Mouse (Mus musculus) Patski (cell line): ENCODE results near the gene Il17re. TPM values are rescaled to one million over a fixed set of nuclear protein-coding genes. Genes with fewer than 3 reads are reported as not detected.

Experiments
- ATAC-seq: fragments of 100-300 bp; one replicate; pipeline ENCODE4 v1.8.0; 2021
- CTCF ChIA-PET: fragments of 350-600 bp; sonication (Branson Sonifier 250); formaldehyde crosslinking; loops from one replicate; lab custom pipeline; 2022; ENCODE audit warnings: inconsistent platforms; lab: Charles Lee
- POLR2A ChIA-PET: fragments of 350-600 bp; sonication (Branson Sonifier 250); formaldehyde crosslinking; loops from one replicate; lab custom pipeline; 2022; ENCODE audit warnings: antibody characterized with exemption, inconsistent platforms; lab: Charles Lee
- DNase-seq: peaks from one replicate; pipeline ENCODE4 v3.0.0-alpha.2; 2011; ENCODE audit warnings: low read depth, low spot score
- H3K27me3 ChIP-seq: fragments of 371-371 bp; one replicate; pipeline ENCODE4 v1.5.1; 2021
- CTCF ChIP-seq: fragments of 100-300 bp; IDR thresholded peaks from one replicate; pipeline ENCODE4 v1.5.1; 2021
- in situ Hi-C: fragments of 300-500 bp; cut with MboI; formaldehyde crosslinking; loops from 3 replicates; pipeline ENCODE4 v1.11.1; 2018; ENCODE audit warnings: low pct_unique_long_range_greater_than_20kb, mixed read lengths
- polyA plus RNA-seq: library from polyadenylated mRNA; unstranded; gene quantifications from one replicate; pipeline ENCODE4 v1.2.3, GENCODE M21; 2021

The Il17re gene
- polyA plus RNA-seq, 1 experiment from 2014 or later: 1.7 TPM

DNA sequence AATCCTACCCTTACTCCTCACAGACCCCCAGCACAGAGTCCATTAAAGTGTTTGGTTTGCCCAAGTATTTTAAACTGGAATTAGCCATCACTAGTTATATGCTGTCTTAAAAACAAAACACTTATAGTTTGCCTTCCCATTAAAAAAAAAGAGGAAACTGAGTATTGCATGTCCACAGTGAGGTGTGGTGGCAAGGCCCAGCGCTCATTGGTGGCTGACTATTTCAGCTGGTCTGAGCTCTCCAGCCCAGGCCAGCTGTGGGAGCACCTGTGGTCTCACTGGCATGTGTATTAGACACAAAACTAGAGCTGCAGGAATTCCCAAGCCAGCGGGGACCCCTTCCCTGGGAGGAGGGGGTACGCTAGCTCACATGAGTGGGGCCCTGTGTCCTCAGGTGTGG, 10.2 kb downstream of the Il17re start:
- ATAC-seq (no peak), DNase-seq (no peak)
- POLR2A ChIA-PET: no interaction called here
- CTCF ChIA-PET: interaction anchor here (1.3 to 10.3 kb wide), 6 partner anchors 11 to 25 kb away, joined by 3 to 82 read pairs (median 8); partner anchors contain the start of genes Il17re and Jagn1
- in situ Hi-C loops: no loop called here
- no peak for TF ChIP-seq CTCF
- no peaks in the 10 kb centered on the region for H3K27me3 ChIP-seq

DNA sequence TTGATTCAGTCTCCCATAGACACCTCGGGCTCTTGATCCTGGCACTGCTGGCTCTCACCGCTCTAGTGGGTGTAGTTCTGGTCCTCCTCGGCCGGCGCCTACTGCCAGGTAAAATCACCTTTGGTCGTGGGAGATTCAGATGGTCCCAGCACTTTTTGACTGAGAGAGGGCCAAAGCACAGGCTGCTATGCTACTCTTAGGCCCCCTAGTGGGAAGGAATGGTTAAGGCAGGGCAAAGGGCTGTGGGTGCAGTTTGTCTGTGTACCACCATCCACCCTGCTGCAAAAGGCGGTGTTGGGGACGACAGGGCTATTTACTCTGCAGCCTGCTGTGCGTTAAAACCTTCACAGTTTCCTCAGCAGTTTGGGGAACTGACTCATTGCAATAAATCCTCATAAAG, 10.7 kb downstream of the Il17re start:
- no peaks in the 10 kb centered on the region for H3K27me3 ChIP-seq
- DNase-seq: no peak
- TF ChIP-seq CTCF: no peak
- ChIA-PET CTCF (interaction anchor here (0.7 to 10.3 kb wide), 7 partner anchors 11 to 26 kb away, joined by 3 to 82 read pairs (median 6); partner anchors contain the start of genes Il17re and Jagn1), POLR2A (interaction anchor here (3.0 kb wide), 1 partner anchor 26 kb away, joined by 10 read pairs; the partner anchor contains the start of gene Jagn1)
- in situ Hi-C loops: no loop called here
- ATAC-seq: peak; percentile 53

DNA sequence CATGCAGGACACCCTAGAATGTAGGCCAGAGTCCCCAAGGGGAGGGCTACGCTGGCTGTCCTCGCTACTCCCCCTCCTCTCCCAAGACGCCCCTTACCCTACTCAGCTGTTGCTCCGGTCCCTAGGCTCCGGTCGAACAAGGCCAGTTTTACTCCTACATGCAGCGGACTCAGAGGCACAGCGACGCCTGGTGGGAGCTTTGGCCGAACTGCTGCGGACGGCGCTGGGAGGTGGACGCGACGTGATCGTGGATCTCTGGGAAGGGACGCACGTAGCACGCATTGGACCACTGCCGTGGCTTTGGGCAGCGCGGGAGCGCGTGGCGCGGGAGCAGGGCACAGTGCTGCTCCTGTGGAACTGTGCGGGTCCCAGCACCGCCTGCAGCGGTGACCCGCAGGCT, 11.1 kb downstream of the Il17re start:
- in situ Hi-C loops: no loop called here
- no peak for TF ChIP-seq CTCF

DNA sequence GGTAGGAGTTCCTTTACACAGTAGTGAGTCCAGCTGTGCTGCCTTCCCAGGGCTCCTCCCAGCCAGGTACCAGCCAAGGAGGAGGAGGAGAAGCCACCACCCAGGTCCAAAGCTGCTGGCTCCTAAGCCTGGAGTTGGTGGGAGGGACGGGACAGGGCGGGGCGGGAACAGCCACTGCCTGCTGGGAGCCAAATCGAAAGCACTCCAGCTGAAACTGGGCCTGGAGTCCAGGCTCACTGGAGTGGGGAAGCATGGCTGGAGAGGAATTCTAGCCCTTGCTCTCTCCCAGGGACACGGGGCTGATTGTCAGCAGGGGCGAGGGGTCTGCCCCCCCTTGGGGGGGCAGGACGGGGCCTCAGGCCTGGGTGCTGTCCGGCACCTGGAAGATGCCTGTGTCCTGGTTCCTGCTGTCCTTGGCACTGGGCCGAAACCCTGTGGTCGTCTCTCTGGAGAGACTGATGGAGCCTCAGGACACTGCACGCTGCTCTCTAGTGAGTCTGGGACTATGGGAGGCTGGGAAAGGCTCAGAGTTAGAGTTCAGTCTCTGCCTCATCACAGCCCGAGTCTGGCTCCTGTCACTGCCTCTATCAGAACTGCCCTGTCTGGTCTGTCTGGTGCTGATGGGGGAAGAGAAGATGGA, 13.1 kb downstream of the Il17re start, which contains the start of gene Il17rc:
Il17rc (plus strand) TSS at position 131 of the 640 bp plus-strand sequence.
- DNase-seq (no peak), ATAC-seq (peak; percentile 72)
- no peaks in the 10 kb centered on the region for H3K27me3 ChIP-seq
- no peak for TF ChIP-seq CTCF
- in situ Hi-C loops: no loop called here
- ChIA-PET POLR2A (interaction anchor here (0.8 to 3.0 kb wide), 7 partner anchors 10 to 58 kb away, joined by 3 to 41 read pairs (median 3); partner anchors contain the start of genes Creld1 and Jagn1), CTCF (interaction anchor here (1.3 to 10.3 kb wide), 3 partner anchors 9 to 28 kb away, joined by 3 to 82 read pairs (median 17); partner anchors contain the start of gene Jagn1)

More for the DNA sequence above, 11.1 kb downstream of the Il17re start:
- no peaks in the 10 kb centered on the region for H3K27me3 ChIP-seq
- ChIA-PET POLR2A (interaction anchor here (3.0 kb wide), 1 partner anchor 27 kb away, joined by 10 read pairs; the partner anchor contains the start of gene Jagn1), CTCF (interaction anchor here (0.7 to 10.3 kb wide), 4 partner anchors 11 to 26 kb away, joined by 3 to 82 read pairs (median 12); partner anchors contain the start of gene Jagn1)
- DNase-seq (no peak), ATAC-seq (no peak)

DNA sequence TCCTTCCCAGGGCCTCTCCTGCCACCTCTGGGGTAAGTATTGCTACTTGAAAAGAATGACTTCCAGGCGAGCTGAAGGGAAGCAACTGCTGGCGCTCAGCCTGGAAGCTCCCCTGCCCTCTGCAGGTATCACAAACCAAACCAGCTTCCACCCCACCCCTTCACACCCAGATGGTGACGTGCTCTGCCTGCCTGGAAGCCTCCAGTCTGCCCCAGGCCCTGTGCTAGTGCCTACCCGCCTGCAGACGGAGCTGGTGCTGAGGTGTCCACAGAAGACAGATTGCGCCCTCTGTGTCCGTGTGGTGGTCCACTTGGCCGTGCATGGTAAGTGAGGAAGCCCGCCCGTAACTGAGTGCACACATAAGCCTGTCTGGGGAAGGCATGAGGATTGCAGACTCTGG, 13.8 kb downstream of the Il17re start:
- no peaks in the 10 kb centered on the region for H3K27me3 ChIP-seq

DNA sequence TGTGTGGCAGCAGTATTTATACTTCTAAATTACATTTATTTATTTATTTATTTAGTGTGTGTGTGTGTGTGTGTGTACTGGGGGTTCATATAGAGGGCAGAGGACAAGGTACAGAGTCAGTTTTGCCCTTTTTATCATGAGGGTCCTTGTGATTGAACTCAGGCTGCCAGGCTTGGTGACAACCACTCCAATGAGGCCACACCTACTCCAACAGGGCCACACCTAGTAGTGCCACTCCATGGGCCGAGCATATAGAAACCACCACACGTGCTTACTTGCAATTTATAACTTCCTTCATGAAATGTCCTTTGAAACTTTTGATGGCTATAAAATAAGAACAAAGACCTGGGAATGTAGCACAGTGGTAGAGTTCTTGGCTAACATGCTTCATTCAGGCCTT, 15.0 kb downstream of the Il17re start:
- CTCF ChIA-PET: no interaction called here
- in situ Hi-C loops: no loop called here
- POLR2A ChIA-PET: no interaction called here
- no peak for DNase-seq
- no peaks in the 10 kb centered on the region for H3K27me3 ChIP-seq
- ATAC-seq: no peak
- TF ChIP-seq CTCF: no peak

More for the DNA sequence above, 13.8 kb downstream of the Il17re start:
- no peak for TF ChIP-seq CTCF
- ATAC-seq (peak; percentile 33), DNase-seq (no peak)
- POLR2A ChIA-PET: interaction anchor here (1.1 to 3.0 kb wide), 2 partner anchors 9 to 22 kb away, joined by 4 to 41 read pairs; partner anchors contain the start of gene Creld1
- CTCF ChIA-PET: interaction anchor here (10.3 kb wide), 1 partner anchor 29 kb away, joined by 82 read pairs; the partner anchor contains the start of gene Jagn1
- in situ Hi-C loops: no loop called here

DNA sequence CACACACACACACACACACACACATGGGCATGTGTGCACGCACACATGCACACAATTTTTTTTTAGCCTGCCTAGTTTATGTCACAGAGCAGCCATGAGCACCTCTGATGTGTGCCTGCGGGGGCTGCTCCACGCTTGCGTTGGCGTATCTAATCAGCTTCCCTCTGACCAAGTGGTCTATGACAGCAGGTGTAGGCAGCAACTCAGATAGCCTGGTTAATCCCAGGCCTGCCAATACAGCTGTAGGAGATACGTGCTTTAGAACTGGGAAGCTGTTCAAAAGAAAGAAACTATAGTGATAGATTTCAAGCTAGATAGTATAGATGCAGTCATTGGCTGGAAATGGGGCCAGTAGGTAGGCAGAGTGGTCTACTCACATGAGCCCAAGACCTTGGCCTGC, 15.4 kb downstream of the Il17re start:
- H3K27me3 ChIP-seq: no peaks in the 10 kb centered on the region
- ATAC-seq (no peak), DNase-seq (no peak)
- ChIA-PET POLR2A (no interaction called here), CTCF (no interaction called here)
- no peak for TF ChIP-seq CTCF
- in situ Hi-C loops: no loop called here

DNA sequence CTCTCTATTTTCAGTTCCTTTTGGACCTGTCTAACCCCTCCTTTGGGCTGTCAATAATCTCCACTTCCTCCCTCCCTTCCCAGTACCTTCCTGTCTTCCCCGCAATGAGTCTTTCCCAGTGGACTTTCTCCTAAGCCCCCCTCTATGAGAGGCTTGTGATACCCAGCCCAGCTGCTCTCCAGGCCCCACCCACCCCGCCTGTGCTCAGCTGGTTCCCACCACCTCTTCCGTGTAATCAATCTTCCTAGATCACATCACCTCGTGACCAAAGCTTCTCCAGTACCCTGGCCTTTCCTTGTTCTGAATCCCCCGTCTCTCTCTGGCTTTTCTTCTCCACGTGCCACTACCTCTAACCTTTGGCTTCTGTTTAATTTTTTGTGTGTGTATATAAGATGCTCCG, 19.1 kb downstream of the Il17re start:
- no peaks in the 10 kb centered on the region for H3K27me3 ChIP-seq
- POLR2A ChIA-PET: no interaction called here
- no peak for DNase-seq
- TF ChIP-seq CTCF: no peak
- CTCF ChIA-PET: no interaction called here
- in situ Hi-C loops: no loop called here
- ATAC-seq: no peak

DNA sequence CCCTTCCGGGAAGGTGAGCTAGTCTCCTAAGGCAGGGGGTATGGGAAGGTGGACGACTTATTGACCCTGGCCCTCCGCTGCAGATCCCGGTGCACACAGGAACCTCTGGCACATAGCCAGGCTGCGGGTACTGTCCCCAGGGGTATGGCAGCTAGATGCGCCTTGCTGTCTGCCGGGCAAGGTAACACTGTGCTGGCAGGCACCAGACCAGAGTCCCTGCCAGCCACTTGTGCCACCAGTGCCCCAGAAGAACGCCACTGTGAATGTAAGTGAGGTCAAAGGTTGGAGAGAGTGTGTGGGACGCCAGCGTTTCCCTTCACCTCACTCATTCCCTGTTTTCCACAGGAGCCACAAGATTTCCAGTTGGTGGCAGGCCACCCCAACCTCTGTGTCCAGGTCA, 20.6 kb downstream of the Il17re start:
- POLR2A ChIA-PET: no interaction called here

DNA sequence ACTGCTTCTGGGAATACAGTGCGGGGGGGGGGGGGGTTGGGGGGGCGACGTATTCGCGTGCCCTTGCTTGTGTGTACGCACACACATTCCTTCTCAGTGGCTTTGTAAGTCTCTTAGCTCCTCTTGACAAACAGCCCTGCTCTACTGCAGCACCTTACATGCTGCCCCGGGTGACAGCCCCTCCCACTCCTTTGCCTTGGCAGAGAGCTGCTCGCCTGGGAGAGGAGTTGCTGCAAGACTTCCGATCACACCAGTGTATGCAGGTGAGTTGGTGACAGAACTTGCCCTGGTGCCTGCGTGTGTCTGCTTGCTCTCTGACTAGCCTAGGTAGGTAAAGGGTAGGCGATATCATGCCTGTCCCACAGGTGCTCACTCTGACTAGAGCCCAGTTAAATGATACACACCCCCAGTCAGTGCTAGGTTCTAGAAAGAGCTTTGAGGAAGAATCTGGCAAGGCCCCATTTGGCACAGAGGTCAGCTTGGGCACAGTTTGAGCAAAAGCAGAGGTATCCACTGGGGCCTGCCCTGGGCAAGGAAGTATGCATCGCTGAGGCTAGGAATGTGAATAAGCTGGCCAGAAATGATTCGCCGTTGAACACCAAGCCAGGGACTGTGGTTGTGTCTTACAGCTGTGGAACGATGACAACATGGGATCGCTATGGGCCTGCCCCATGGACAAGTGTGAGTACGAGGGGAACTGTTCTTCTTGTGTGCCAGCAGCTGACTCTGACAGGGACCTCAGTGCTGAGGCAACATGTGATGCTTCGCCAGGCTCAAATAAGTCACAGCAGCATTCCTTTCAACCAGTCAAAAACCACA, 22.5 kb downstream of the Il17re start:
- TF ChIP-seq CTCF: no peak
- CTCF ChIA-PET: interaction anchor here (0.6 to 3.0 kb wide), 6 partner anchors 11 to 49 kb away, joined by 3 to 17 read pairs (median 3); partner anchors contain the start of gene Il17rc
- in situ Hi-C loops: loop anchor here (5.0 kb wide), 2 partner anchors 38 to 212 kb away; partner anchors contain the start of gene Jagn1
- POLR2A ChIA-PET: interaction anchor here (0.7 to 3.8 kb wide), 6 partner anchors 9 to 46 kb away, joined by 3 to 41 read pairs (median 4); partner anchors contain the start of gene Il17rc
- ATAC-seq (peak; percentile 82), DNase-seq (peak; percentile 85)
- no peaks in the 10 kb centered on the region for H3K27me3 ChIP-seq

More for the DNA sequence above, 20.6 kb downstream of the Il17re start:
- no peak for DNase-seq
- H3K27me3 ChIP-seq: no peaks in the 10 kb centered on the region
- CTCF ChIA-PET: interaction anchor here (3.0 kb wide), 1 partner anchor 10 kb away, joined by 17 read pairs; the partner anchor contains the start of gene Il17rc
- in situ Hi-C loops: no loop called here
- TF ChIP-seq CTCF: no peak
- no peak for ATAC-seq
